Mouse (Mus musculus): ENCODE results near the gene Gm4737. TPM values are rescaled to one million over a fixed set of nuclear protein-coding genes. Genes with fewer than 3 reads are reported as not detected.
"Not testable (repeated sequence)": the region's sequence is repeated elsewhere in the genome, so short reads cannot be mapped to it uniquely, and the experiment has no call there.

Gm4737 gene
- 1.7 and 2.2 TPM in 2 replicates for polyA plus RNA-seq (2015; fragmentation: Nextera tagmentation; extraction: Ambion mirVana)

- H3K9me3 ChIP-seq; H3K4me2 ChIP-seq (replicated peaks); H3K36me3 ChIP-seq; H3K4me1 ChIP-seq; ATAC-seq (replicated peaks); H3K9ac ChIP-seq (replicated peaks); H3K27ac ChIP-seq (replicated peaks); H3K27me3 ChIP-seq; H3K4me3 ChIP-seq: not testable (repeated sequence)
- 98% methylated on average over 12 of the region's 16 CpGs for WGBS
Measured at GRCm38 (mm10) chr16:46154832-46155231, at the start of gene Gm4737. Gene Gm4737, minus strand, starts transcription at chr16:46155077.

GRCm38 (mm10) chr16:46195792-46196191, 40.9 kb upstream of the Gm4737 start:
- no peak overlapping the region for H3K4me3 ChIP-seq
- H3K4me2 ChIP-seq (replicated peaks) = no peak overlapping the region
- no peaks in the 10 kb centered on the region for H3K27me3 ChIP-seq
- no peaks in the 10 kb centered on the region for H3K4me1 ChIP-seq
- no peak for ATAC-seq (replicated peaks)
- H3K36me3 ChIP-seq = no peaks in the 10 kb centered on the region
- no peak overlapping the region for H3K27ac ChIP-seq (replicated peaks)
- no peaks in the 10 kb centered on the region for H3K9me3 ChIP-seq
- no peak overlapping the region for H3K9ac ChIP-seq (replicated peaks)
- WGBS = 94% methylated on average over 5 of the region's 5 CpGs

DNA sequence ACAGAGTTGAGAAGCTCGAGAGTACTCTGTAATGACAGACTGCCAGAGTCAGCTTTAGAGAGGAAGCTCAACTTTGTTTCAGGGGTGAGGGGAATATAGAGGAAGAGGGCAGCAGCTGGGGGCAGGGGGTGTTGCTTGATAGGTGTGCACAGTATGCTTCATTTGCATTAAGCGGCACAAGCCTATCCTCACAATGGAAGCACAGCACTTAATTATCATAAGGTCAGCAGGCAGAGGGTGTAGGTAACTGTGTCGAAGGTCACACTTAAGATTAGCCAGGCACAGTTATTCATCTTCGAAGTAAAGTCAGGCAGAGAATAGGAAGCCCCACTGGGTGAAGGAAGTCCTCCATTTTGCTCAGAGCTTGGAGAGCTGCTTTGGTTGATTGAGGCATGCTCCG, 28.2 kb upstream of the Gm4737 start:
- ATAC-seq (replicated peaks) = no peak
- Histone ChIP-seq H3K9ac (replicated peaks) (no peak overlapping the region), H3K36me3 (no peaks in the 10 kb centered on the region), H3K9me3 (no peaks in the 10 kb centered on the region), H3K27me3 (no peaks in the 10 kb centered on the region), H3K4me3 (no peak overlapping the region), H3K27ac (replicated peaks) (no peak overlapping the region), H3K4me1 (no peaks in the 10 kb centered on the region), H3K4me2 (replicated peaks) (no peak overlapping the region)
- WGBS = 78% methylated on average over 5 of the region's 5 CpGs

- no peak overlapping the region for H3K27ac ChIP-seq (replicated peaks)
- ATAC-seq (replicated peaks) = no peak
- 12% methylated on average over 4 of the region's 4 CpGs for WGBS
Measured at GRCm38 (mm10) chr16:46178121-46178801, 23.4 kb upstream of the Gm4737 start.

DNA sequence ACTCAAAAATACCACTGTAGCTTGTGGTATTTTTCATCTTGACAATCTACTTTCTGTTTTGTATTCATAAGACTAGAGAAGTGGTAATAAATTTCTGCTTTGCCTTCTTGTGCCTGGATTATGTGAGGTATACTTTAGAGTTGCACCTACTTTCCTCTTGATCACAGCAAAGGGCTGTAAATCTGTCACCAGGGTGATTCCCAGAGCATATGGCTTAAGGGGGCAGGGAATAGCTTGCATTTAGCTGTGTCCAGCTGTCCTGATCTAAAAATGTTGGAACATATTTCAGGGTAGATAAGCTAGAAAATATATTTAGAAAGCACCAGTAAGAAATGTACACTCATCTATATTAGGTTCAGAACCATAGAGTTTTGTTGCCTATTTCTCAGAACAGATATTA, 18.2 kb upstream of the Gm4737 start:
- Histone ChIP-seq H3K4me1 (no peaks in the 10 kb centered on the region), H3K36me3 (no peaks in the 10 kb centered on the region), H3K4me3 (no peak overlapping the region), H3K9ac (replicated peaks) (no peak overlapping the region), H3K27me3 (no peaks in the 10 kb centered on the region), H3K27ac (replicated peaks) (no peak overlapping the region), H3K9me3 (peaks cover 4% of the 10 kb centered on the region; the same call in 1 of the 2 replicates), H3K4me2 (replicated peaks) (no peak overlapping the region)
- ATAC-seq (replicated peaks) = no peak

More at GRCm38 (mm10) chr16:46178121-46178801, 23.4 kb upstream of the Gm4737 start:
- Histone ChIP-seq H3K4me3 (no peak overlapping the region), H3K9ac (replicated peaks) (no peak overlapping the region), H3K27me3 (no peaks in the 10 kb centered on the region), H3K9me3 (no peaks in the 10 kb centered on the region), H3K4me1 (no peaks in the 10 kb centered on the region), H3K4me2 (replicated peaks) (no peak overlapping the region), H3K36me3 (no peaks in the 10 kb centered on the region)

DNA sequence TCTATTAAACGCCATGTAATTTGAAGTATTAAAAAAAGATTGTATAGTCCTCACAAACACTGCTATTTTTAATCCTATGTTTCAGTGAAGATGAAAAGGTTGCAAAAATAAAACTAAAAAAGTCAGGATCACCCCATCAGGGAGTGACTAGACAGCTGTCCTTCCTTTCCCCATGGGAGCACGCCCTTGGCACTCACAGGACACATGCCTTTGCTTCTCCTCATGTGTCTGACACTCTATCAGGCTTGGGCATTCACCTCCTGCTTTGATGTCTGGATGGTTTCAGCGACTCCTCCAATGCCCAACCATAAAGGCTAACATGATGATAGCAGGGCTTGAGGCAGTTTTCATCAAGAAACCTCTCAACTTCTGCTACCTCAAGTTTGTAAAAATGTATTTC, 12.1 kb upstream of the Gm4737 start:
- WGBS = 86% methylated on average over 3 of the region's 3 CpGs
- Histone ChIP-seq H3K4me1 (no peaks in the 10 kb centered on the region), H3K27ac (replicated peaks) (no peak overlapping the region)

DNA sequence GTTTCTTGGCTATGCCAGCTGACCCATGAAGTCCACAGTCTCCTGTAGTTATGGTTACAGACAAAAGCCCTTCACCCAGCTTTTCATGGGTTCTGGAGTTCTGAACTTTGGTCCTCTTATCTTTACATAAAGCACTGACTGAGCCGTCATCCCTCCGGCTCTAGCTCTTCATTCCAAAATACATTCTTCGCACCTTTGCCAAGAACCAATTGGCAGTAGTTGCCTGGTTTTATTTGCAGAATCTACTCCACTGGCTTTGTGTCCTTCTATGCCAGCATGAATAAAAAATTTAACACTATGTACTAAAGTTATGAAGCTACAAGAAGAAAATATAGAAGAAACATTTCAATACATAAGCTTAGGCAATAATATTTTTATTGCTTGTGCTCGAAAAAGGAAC, 10.4 kb upstream of the Gm4737 start:
- H3K4me3 ChIP-seq = no peak overlapping the region
- no peaks in the 10 kb centered on the region for H3K27me3 ChIP-seq
- ATAC-seq (replicated peaks) = no peak
- H3K36me3 ChIP-seq = no peaks in the 10 kb centered on the region
- no peak overlapping the region for H3K4me2 ChIP-seq (replicated peaks)
- WGBS = 73% methylated on average over 4 of the region's 4 CpGs
- no peaks in the 10 kb centered on the region for H3K9me3 ChIP-seq
- H3K9ac ChIP-seq (replicated peaks) = no peak overlapping the region
- H3K4me1 ChIP-seq = no peaks in the 10 kb centered on the region
- H3K27ac ChIP-seq (replicated peaks) = no peak overlapping the region

More for the DNA sequence above, 12.1 kb upstream of the Gm4737 start:
- Histone ChIP-seq H3K27me3 (no peaks in the 10 kb centered on the region), H3K4me2 (replicated peaks) (no peak overlapping the region), H3K9me3 (peaks cover 4% of the 10 kb centered on the region; the same call in 1 of the 2 replicates), H3K36me3 (no peaks in the 10 kb centered on the region), H3K9ac (replicated peaks) (no peak overlapping the region), H3K4me3 (no peak overlapping the region)
- no peak for ATAC-seq (replicated peaks)

- Histone ChIP-seq H3K36me3 (no peaks in the 10 kb centered on the region), H3K27me3 (no peaks in the 10 kb centered on the region), H3K9me3 (no peaks in the 10 kb centered on the region), H3K4me2 (replicated peaks) (no peak overlapping the region), H3K9ac (replicated peaks) (no peak overlapping the region), H3K4me3 (no peak overlapping the region), H3K4me1 (no peaks in the 10 kb centered on the region), H3K27ac (replicated peaks) (no peak overlapping the region)
- no peak for ATAC-seq (replicated peaks)
Measured at GRCm38 (mm10) chr16:46151141-46151540, 3.7 kb downstream of the Gm4737 start.

- Histone ChIP-seq H3K4me1 (no peaks in the 10 kb centered on the region), H3K9me3 (no peaks in the 10 kb centered on the region), H3K27me3 (no peaks in the 10 kb centered on the region), H3K27ac (replicated peaks) (no peak overlapping the region), H3K4me3 (no peak overlapping the region), H3K4me2 (replicated peaks) (no peak overlapping the region), H3K36me3 (no peaks in the 10 kb centered on the region), H3K9ac (replicated peaks) (no peak overlapping the region)
- no peak for ATAC-seq (replicated peaks)
- 75% methylated on average over 3 of the region's 3 CpGs for WGBS
Measured at GRCm38 (mm10) chr16:46148661-46149341, 6.1 kb downstream of the Gm4737 start.

DNA sequence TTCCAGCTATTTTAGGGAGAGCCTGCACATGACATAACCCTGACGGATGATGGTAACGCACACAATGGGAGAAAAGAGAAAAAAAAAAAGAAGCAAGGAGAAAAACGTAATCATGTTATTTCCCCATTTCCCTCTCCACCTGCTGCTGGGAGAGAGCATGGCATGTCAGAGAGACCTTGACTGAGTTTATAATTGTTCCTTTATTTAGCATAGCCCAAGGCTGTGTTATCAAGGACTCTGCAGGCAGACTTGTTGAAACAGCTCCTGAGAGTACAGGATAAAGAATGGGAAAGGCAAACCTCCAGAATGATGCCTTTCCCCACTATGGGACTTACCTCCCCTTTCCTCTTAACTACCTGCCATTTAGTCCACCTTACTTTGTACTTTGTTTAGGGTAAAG, 7.9 kb downstream of the Gm4737 start:
- ATAC-seq (replicated peaks) = no peak
- Histone ChIP-seq H3K27me3 (no peaks in the 10 kb centered on the region), H3K36me3 (no peaks in the 10 kb centered on the region), H3K9ac (replicated peaks) (no peak overlapping the region), H3K4me1 (no peaks in the 10 kb centered on the region), H3K4me2 (replicated peaks) (no peak overlapping the region), H3K9me3 (no peaks in the 10 kb centered on the region), H3K4me3 (no peak overlapping the region), H3K27ac (replicated peaks) (no peak overlapping the region)
- WGBS = 82% methylated on average over 3 of the region's 3 CpGs

GRCm38 (mm10) chr16:46122238-46122637, 32.6 kb downstream of the Gm4737 start:
- no peaks in the 10 kb centered on the region for H3K9me3 ChIP-seq
- no peak for ATAC-seq (replicated peaks)

GRCm38 (mm10) chr16:46121420-46121819, 33.5 kb downstream of the Gm4737 start:
- 50% methylated on average over 2 of the region's 2 CpGs for WGBS
- peak; percentile 83 for ATAC-seq (replicated peaks)
- Histone ChIP-seq H3K9ac (replicated peaks) (no peak overlapping the region), H3K4me2 (replicated peaks) (no peak overlapping the region), H3K36me3 (no peaks in the 10 kb centered on the region), H3K4me3 (no peak overlapping the region), H3K27me3 (no peaks in the 10 kb centered on the region), H3K4me1 (no peaks in the 10 kb centered on the region; the same call in 1 of the 2 replicates), H3K9me3 (no peaks in the 10 kb centered on the region), H3K27ac (replicated peaks) (no peak overlapping the region)

More at GRCm38 (mm10) chr16:46122238-46122637, 32.6 kb downstream of the Gm4737 start:
- Histone ChIP-seq H3K36me3 (no peaks in the 10 kb centered on the region), H3K4me2 (replicated peaks) (no peak overlapping the region), H3K27ac (replicated peaks) (no peak overlapping the region), H3K9ac (replicated peaks) (no peak overlapping the region), H3K4me3 (no peak overlapping the region), H3K27me3 (no peaks in the 10 kb centered on the region), H3K4me1 (no peaks in the 10 kb centered on the region; the same call in 1 of the 2 replicates)

All from forebrain, embryonic 15.5 days (tissue).